Mouse (Mus musculus) neutrophil, adult 65 days (primary cell): ENCODE measurements around the gene Aif1. TPM values are rescaled to one million over a fixed set of nuclear protein-coding genes. Genes with fewer than 3 reads are reported as not detected.

Source experiments
- total RNA-seq: library from RNA; stranded (reverse); gene quantifications from 2 replicates; pipeline ENCODE4 v1.2.4, GENCODE M21; 2023

Aif1 gene
- total RNA-seq, result 10.8 and 14.1 TPM in 2 replicates

DNA sequence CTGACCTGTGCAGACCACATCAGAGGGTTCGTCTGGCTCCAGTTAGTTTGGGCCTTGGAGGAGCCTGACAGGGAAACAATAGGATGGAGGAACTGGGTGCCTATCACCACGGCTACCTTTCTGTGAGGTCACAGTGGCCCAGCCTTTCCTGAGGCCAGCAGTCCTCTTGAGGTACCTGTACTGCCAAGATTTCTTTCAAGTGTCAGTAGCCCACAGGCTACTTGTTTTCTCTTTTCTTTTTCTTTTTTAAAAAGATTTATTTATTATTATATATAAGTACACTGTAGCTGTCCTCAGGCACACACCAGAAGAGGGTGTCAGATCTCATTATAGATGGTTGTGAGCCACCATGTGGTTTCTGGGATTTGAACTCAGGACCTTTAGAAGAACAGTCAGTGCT lies at the start of gene Aif1:
Gene Aif1, minus strand, starts transcription at position 101 of the 400 bp plus-strand sequence.

GRCm38 (mm10) chr17:35220156-35220952 lies 44.5 kb upstream of the Aif1 start, which contains the start of gene Gm16181:
Gene Gm16181, plus strand, starts transcription at chr17:35220834.

DNA sequence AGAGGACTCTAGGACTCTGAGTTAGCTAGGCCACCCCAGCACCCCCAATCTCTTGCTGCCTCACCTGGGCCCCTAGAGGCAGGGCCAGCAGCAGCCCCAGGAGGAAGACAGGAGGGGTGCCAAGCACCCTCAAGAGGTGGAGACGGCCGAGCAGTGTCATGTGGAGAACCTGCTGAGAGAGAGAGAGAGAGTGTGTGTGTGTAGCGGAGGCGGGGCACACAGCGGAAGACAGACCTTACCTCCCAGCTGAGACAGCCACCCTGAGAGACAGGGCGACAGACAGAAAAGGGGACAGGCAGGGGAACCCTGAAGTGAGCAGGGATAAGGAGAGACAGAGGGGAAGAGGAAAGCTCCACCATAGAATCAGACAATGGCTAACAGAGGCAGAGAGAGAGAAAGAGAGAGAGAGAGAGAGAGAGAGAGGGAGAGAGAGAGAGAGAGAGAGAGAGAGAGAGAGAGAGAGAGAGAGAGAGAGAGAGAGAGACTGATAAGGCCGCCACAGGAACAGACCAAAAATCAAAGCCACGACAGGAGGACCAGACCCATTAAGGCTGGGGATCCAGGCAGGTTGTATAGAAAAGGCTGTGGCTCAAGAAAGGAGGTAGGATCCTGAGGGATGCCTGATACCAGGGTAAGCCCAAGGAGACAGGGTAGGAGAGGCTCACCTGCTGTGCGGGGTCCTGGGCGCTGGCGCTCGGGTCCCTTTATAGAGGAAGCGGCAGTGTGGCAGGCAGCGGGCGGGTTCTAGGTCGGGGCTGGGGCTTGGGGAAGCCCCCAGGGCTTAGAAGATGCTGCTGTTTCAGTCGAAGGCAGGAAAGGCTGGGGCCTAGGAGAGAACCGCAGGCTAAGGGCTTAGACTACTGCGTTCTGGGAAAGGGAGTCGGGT lies 28.9 kb upstream of the Aif1 start, which contains the start of gene Lta:
Gene Lta, minus strand, starts transcription at position 858 of the 886 bp plus-strand sequence.

DNA sequence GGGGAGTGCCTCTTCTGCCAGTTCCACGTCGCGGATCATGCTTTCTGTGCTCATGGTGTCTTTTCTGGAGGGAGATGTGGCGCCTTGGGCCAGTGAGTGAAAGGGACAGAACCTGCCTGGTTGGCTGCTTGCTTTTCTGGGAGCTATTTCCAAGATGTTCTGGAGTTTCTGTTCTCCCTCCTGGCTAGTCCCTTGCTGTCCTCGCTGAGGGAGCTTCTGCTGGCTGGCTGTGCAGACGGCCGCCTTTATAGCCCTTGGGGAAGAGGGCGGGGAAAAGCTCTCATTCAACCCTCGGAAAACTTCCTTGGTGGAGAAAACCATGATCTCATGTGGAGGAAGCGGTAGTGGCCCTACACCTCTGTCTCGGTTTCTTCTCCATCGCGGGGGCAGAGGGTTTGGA lies 25.9 kb upstream of the Aif1 start, which contains the start of gene Tnf:
Gene Tnf, minus strand, starts transcription at position 221 of the 400 bp plus-strand sequence.

DNA sequence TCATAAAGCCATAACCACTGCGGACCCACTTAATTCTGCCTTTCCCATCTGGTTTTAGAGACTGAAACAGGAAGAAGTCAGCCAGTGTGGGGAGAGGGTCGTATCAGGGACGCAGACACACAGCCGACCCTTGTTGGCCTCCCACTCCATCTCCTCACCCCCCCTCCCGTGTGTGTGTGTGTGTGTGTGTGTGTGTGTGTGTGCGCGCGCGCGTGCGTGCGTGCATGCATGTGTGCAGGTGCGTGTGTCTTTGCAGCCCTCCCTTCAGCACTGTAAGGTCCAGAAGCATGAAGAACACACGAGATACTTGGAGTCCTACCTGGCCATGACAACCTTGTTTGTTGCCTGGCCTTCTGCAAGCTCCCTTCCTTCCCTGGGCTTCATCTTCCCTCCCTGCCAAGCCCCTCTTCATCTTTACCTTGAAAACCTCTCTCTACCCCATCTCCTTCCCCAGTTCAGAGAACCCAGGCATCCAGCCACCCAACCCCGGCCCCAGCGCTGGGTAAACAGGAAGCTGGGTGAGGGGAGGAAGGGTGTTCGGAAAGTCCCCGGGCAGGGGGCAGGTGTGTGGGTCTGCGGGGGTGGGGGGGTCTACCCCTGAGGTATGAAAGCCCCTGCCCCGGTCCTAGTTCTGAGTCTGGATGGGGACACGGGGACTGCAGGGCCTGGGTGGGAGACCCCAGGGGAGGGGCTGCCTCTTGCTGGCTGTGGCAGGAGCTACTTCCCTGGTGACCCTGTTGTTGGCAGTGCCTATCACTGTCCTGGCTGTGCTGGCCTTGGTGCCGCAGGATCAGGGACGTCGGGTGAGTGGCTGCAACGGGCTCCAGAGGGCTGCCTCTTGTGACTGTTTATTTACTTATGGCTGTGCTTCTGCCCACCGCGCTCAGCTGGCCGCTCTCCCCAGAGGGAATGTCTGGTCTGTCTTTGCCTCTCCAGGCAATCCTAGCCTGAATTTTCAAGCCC lies 18.3 kb upstream of the Aif1 start, which contains the start of gene Ltb:
Gene Ltb, plus strand, starts transcription at position 559 of the 963 bp plus-strand sequence.

DNA sequence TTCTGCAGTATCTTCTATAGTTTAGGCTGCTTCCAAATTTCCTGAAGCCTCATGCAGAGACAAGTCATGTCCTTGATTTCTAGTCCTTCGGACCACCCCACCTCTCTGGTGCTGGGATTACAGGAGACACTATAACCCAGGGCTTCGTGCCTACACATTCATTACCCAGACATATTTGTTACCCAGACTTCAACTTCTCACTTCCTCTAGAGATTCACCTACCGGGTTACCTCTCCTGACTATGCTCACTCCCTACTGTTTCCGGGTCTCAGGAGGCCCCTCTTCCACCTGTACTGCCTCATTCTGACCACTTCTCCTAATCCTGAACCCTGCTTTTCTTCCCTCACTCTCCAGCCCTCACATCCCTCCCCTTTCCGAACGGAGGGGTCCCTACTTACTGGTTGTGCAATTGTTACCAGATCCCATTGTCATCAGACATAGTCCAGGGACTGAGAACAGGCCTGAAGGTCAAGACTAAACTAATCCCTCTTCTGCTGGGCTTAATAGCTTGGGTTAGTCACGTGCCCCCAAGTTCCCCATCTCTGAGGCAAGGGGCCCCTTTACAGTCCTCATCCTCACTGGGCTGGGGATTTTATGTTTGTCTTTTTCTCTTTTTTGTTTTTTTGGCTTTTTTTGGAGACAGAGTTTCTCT lies 12.2 kb upstream of the Aif1 start, which contains the start of gene Lst1:
Gene Lst1, minus strand, starts transcription at position 481 of the 652 bp plus-strand sequence.

GRCm38 (mm10) chr17:35164568-35165450 lies 11.1 kb downstream of the Aif1 start, which contains the start of gene Prrc2a:
Gene Prrc2a, minus strand, starts transcription at chr17:35164897.

DNA sequence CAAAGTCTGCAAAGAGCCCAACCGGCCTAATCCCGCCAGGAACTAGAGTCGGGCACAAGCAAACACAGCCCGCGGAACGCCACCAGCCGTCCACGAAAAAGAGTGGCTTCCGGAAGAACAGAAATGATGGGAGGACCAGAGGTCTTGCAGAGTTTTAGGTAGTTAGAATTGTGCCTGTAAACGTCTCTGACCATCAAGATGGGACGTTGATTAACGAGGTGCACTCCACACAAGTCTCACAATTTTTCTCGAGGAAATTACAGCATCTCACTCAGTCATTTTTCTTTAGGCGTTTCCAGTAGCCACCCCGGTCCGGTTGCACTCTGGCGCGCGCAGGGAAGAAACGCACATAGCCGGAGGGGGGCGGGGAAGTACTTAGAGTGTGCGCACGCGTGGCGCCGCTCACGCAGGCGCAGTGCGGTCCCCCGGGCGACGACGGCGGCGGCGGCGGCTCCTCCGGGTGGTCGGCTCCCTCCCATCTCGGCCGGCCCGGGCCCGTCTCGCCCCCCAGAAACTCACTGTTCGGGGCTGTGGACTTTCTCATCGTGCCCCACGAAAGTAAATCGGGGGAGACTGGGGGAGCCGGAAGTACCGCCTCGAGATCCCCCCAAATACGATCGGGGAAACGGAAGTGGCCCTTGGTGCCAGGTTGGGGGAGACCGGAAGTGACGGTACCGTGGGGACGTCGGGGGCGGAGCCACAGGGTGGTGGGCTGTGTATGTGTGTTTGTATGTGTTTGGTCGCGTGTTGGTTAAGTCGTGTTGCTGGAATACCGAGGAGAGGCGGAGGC lies 40.9 kb downstream of the Aif1 start, which contains the start of gene Bag6:
Gene Bag6, plus strand, starts transcription at position 378 of the 790 bp plus-strand sequence.

GRCm38 (mm10) chr17:35131500-35132173 lies 44.2 kb downstream of the Aif1 start, which contains the start of gene Apom:
Gene Apom, minus strand, starts transcription at chr17:35132050.

DNA sequence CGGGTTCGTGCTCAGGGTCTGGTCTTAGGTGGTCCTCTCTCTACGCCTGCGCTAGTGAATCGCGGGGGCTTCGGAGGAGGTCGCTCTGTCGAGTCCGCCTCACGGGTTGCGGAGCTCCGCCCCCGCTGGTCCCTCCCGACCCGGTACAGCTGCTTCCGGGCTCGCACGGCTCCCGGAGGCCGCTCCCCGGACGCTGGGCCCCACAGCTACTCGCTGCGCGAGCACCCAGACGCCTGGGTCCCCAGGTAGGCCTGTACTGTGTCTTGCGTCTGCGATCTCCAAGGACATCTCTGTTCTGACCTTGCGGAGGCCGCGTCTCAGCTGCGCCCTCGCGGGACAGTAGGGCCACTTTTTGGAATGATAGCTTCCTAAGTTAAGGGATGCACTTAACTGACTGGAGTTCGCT lies 49.7 kb downstream of the Aif1 start, which contains the start of gene D17H6S53E:
Gene D17H6S53E, plus strand, starts transcription at position 168 of the 406 bp plus-strand sequence.

GRCm38 (mm10) chr17:35121871-35122303 lies 54.0 kb downstream of the Aif1 start, which contains the start of gene Csnk2b:
Gene Csnk2b, minus strand, starts transcription at chr17:35122053.

GRCm38 (mm10) chr17:35121143-35121799 lies 54.6 kb downstream of the Aif1 start, which contains the start of gene Gpank1:
Gene Gpank1, plus strand, starts transcription at chr17:35121455.

Other genes with a start within 250 kb of the Aif1 start
- gene Neu1, start 244.8 kb downstream of the Aif1 start, total RNA-seq, result 87.8 and 101 TPM in 2 replicates
- 25.6 and 50.7 TPM in 2 replicates for gene Hspa1b, start 216.8 kb downstream of the Aif1 start, total RNA-seq
- not detected in 2 replicates for gene Gm20481, start 206.2 kb downstream of the Aif1 start, total RNA-seq
- 36.0 and 76.5 TPM in 2 replicates for gene Hspa1a, start 203.9 kb downstream of the Aif1 start, total RNA-seq
- 0.16 TPM in 1 of 2 replicates, not detected in the other for gene Hspa1l, start 203.4 kb downstream of the Aif1 start, total RNA-seq
- gene Lsm2, start 194.2 kb downstream of the Aif1 start, total RNA-seq, result 15.3 and 22.7 TPM in 2 replicates
- 51.6 and 57.8 TPM in 2 replicates for gene Vars, start 175.1 kb downstream of the Aif1 start, total RNA-seq
- gene Vwa7, start 159.5 kb downstream of the Aif1 start, total RNA-seq, result 0.09 TPM in 1 of 2 replicates, not detected in the other
- 0.86 and 1.9 TPM in 2 replicates for gene Sapcd1, start 148.1 kb downstream of the Aif1 start, total RNA-seq
- gene Msh5, start 129.3 kb downstream of the Aif1 start, total RNA-seq, result 3.5 and 11.1 TPM in 2 replicates
- gene Clic1, start 126.1 kb downstream of the Aif1 start, total RNA-seq, result 248 and 288 TPM in 2 replicates
- gene Ddah2, start 117.0 kb downstream of the Aif1 start, total RNA-seq, result 1.4 and 2.6 TPM in 2 replicates
- not detected in 2 replicates for gene Ly6g6c, start 110.7 kb downstream of the Aif1 start, total RNA-seq
- 0.47 TPM in 1 of 2 replicates, not detected in the other for gene Mpig6b, start 109.9 kb downstream of the Aif1 start, total RNA-seq
- not detected in 2 replicates for gene Ly6g6e, start 99.2 kb downstream of the Aif1 start, total RNA-seq
- not detected in 2 replicates for gene Ly6g6d, start 98.0 kb downstream of the Aif1 start, total RNA-seq
- 1.1 TPM in 1 of 2 replicates, not detected in the other for gene Ly6g6f, start 90.5 kb downstream of the Aif1 start, total RNA-seq
- gene Abhd16a, start 86.8 kb downstream of the Aif1 start, total RNA-seq, result 44.4 and 57.6 TPM in 2 replicates
- not detected in 2 replicates for gene Ly6g5c, start 67.8 kb downstream of the Aif1 start, total RNA-seq
- gene Ly6g5b, start 60.6 kb downstream of the Aif1 start, total RNA-seq, result 13.3 and 14.5 TPM in 2 replicates
- 36.0 and 50.1 TPM in 2 replicates for gene Gpank1, start 54.6 kb downstream of the Aif1 start, total RNA-seq
- 135 and 169 TPM in 2 replicates for gene Csnk2b, start 54.0 kb downstream of the Aif1 start, total RNA-seq
- 21.0 and 24.5 TPM in 2 replicates for gene D17H6S53E, start 49.7 kb downstream of the Aif1 start, total RNA-seq
- gene Apom, start 44.0 kb downstream of the Aif1 start, total RNA-seq, result not detected in 2 replicates
- 295 and 362 TPM in 2 replicates for gene Bag6, start 40.9 kb downstream of the Aif1 start, total RNA-seq
- gene Prrc2a, start 11.2 kb downstream of the Aif1 start, total RNA-seq, result 170 and 191 TPM in 2 replicates
- 410 and 626 TPM in 2 replicates for gene Lst1, start 12.4 kb upstream of the Aif1 start, total RNA-seq
- 118 TPM in 2 replicates for gene Ltb, start 18.4 kb upstream of the Aif1 start, total RNA-seq
- gene Tnf, start 25.9 kb upstream of the Aif1 start, total RNA-seq, result 115 TPM in 2 replicates
- not detected in 2 replicates for gene Lta, start 29.3 kb upstream of the Aif1 start, total RNA-seq
- 0.79 TPM in 1 of 2 replicates, not detected in the other for gene Gm16181, start 44.8 kb upstream of the Aif1 start, total RNA-seq
- 1.8 and 3.2 TPM in 2 replicates for gene Atp6v1g2, start 57.6 kb upstream of the Aif1 start, total RNA-seq
- gene Nfkbil1, start 59.7 kb upstream of the Aif1 start, total RNA-seq, result 18.5 and 19.9 TPM in 2 replicates
- 185 and 239 TPM in 2 replicates for gene Ddx39b, start 65.7 kb upstream of the Aif1 start, total RNA-seq
- 1,574 and 1,649 TPM in 2 replicates for gene H2-D1, start 86.7 kb upstream of the Aif1 start, total RNA-seq
- gene H2-Q1, start 144.3 kb upstream of the Aif1 start, total RNA-seq, result 5.9 and 6.8 TPM in 2 replicates
- 7.6 and 11.1 TPM in 2 replicates for gene H2-Q2, start 166.2 kb upstream of the Aif1 start, total RNA-seq
- gene H2-Q4, start 203.5 kb upstream of the Aif1 start, total RNA-seq, result 116 and 118 TPM in 2 replicates
- 16.1 and 22.8 TPM in 2 replicates for gene H2-Q6, start 248.8 kb upstream of the Aif1 start, total RNA-seq